Mouse (Mus musculus): Measurements from ENCODE around the gene Exoc5. TPM values are rescaled to one million over a fixed set of nuclear protein-coding genes. Genes with fewer than 3 reads are reported as not detected.

The Exoc5 gene
- polyA plus RNA-seq, 1 experiment, result 103 TPM

GRCm38 (mm10) chr14:49008399-49009189, 57.9 kb downstream of the Exoc5 start:
- no peak overlapping the region for H3K27ac ChIP-seq (ENCODE audit: insufficient read depth, low read length)
- TF ChIP-seq POLR2A (IDR thresholded peaks at IDR 0.05; ENCODE audit: low read depth, low read length), result no peak
- no peak for TF ChIP-seq CTCF (IDR thresholded peaks at IDR 0.05; ENCODE audit: borderline replicate concordance, insufficient read depth, low read length)
- H3K4me1 ChIP-seq (ENCODE audit: control insufficient read depth, insufficient read depth, low read length), result no peaks in the 10 kb centered on the region
- H3K4me3 ChIP-seq (ENCODE audit: insufficient read depth, low read length), result no peak overlapping the region

DNA sequence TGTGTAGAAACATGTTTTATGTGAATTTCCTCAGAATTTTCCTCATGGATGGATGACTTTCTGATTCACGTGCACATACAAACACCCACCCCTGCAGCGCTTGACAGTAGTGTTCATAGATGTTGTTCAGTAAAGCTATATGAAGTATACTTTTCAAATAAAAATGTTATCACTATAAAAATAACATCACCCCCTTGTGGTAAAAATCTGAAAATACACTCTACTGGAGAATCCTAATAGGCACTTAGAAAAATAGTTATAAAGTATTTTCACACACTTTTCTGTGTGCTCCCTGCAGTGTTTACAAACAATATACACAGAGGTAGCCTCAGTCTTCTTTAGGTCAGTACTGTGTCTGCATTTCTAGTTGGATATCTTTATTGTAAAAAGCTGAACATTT, 58.5 kb downstream of the Exoc5 start:
- TF ChIP-seq POLR2A (IDR thresholded peaks at IDR 0.05; ENCODE audit: low read depth, low read length) (no peak), CTCF (IDR thresholded peaks at IDR 0.05; ENCODE audit: borderline replicate concordance, insufficient read depth, low read length) (no peak)
- no peak overlapping the region for H3K27ac ChIP-seq (ENCODE audit: insufficient read depth, low read length)
- H3K4me1 ChIP-seq (ENCODE audit: control insufficient read depth, insufficient read depth, low read length), result no peaks in the 10 kb centered on the region
- H3K4me3 ChIP-seq (ENCODE audit: insufficient read depth, low read length), result no peak overlapping the region

- H3K27ac ChIP-seq (ENCODE audit: insufficient read depth, low read length), result no peak overlapping the region
- no peak for TF ChIP-seq POLR2A (IDR thresholded peaks at IDR 0.05; ENCODE audit: low read depth, low read length)
- TF ChIP-seq CTCF (IDR thresholded peaks at IDR 0.05; ENCODE audit: borderline replicate concordance, insufficient read depth, low read length), result no peak
- no peaks in the 10 kb centered on the region for H3K4me1 ChIP-seq (ENCODE audit: control insufficient read depth, insufficient read depth, low read length)
- no peak overlapping the region for H3K4me3 ChIP-seq (ENCODE audit: insufficient read depth, low read length)
Measured at GRCm38 (mm10) chr14:49001655-49002054, 64.8 kb downstream of the Exoc5 start.

- no peaks in the 10 kb centered on the region for H3K4me1 ChIP-seq (ENCODE audit: control insufficient read depth, insufficient read depth, low read length)
- TF ChIP-seq CTCF (IDR thresholded peaks at IDR 0.05; ENCODE audit: borderline replicate concordance, insufficient read depth, low read length), result no peak
- no peak for TF ChIP-seq POLR2A (IDR thresholded peaks at IDR 0.05; ENCODE audit: low read depth, low read length)
- no peak overlapping the region for H3K27ac ChIP-seq (ENCODE audit: insufficient read depth, low read length)
- no peak overlapping the region for H3K4me3 ChIP-seq (ENCODE audit: insufficient read depth, low read length)
Measured at GRCm38 (mm10) chr14:48998795-48999194, 67.7 kb downstream of the Exoc5 start.

DNA sequence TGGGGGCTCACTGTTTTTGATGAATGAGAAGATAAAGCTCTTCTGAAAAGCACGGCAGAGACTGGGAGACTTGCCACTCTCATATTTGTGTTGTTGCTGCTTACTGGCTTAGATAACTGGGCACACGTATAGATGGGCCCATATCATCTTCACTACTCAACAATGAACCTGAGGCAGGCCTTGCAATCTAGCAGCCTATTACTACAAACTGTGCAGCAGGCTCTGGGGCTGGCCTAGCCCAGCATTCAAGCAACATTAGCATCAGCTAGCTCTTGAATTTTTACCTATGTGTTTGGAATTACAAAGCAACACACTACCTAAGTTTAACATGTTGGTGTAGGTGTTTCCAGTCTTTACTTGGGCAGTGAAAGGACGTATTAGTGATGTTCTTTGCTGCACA, 72.6 kb downstream of the Exoc5 start:
- no peak for TF ChIP-seq CTCF (IDR thresholded peaks at IDR 0.05; ENCODE audit: borderline replicate concordance, insufficient read depth, low read length)
- no peak for TF ChIP-seq POLR2A (IDR thresholded peaks at IDR 0.05; ENCODE audit: low read depth, low read length)
- Histone ChIP-seq H3K4me3 (ENCODE audit: insufficient read depth, low read length) (no peak overlapping the region), H3K4me1 (ENCODE audit: control insufficient read depth, insufficient read depth, low read length) (no peaks in the 10 kb centered on the region), H3K27ac (ENCODE audit: insufficient read depth, low read length) (no peak overlapping the region)

GRCm38 (mm10) chr14:48992070-48992580, 74.3 kb downstream of the Exoc5 start:
- Histone ChIP-seq H3K4me1 (ENCODE audit: control insufficient read depth, insufficient read depth, low read length) (no peaks in the 10 kb centered on the region), H3K27ac (ENCODE audit: insufficient read depth, low read length) (no peak overlapping the region), H3K4me3 (ENCODE audit: insufficient read depth, low read length) (no peak overlapping the region)
- TF ChIP-seq POLR2A (IDR thresholded peaks at IDR 0.05; ENCODE audit: low read depth, low read length) (no peak), CTCF (IDR thresholded peaks at IDR 0.05; ENCODE audit: borderline replicate concordance, insufficient read depth, low read length) (no peak)

DNA sequence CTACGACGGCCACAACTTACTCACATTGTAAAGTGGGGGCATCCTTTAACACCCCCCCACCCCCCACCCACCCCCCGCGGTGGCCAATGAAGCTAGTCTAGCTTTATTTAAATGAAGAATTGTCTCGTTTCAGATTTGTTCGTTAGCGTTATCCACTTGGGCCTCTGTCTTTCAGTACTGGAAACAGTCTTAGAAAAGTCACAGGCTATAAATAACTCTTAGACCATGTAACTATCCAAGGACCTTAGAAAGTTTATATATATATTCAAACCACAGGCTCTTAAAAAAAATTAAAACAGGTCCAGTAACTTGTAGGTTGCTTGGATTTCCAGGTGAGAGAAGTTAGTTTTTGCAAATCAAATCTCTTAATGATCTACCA, 75.3 kb downstream of the Exoc5 start:
- Histone ChIP-seq H3K27ac (ENCODE audit: insufficient read depth, low read length) (no peak overlapping the region), H3K4me1 (ENCODE audit: control insufficient read depth, insufficient read depth, low read length) (no peaks in the 10 kb centered on the region), H3K4me3 (ENCODE audit: insufficient read depth, low read length) (no peak overlapping the region)
- TF ChIP-seq CTCF (IDR thresholded peaks at IDR 0.05; ENCODE audit: borderline replicate concordance, insufficient read depth, low read length) (no peak), POLR2A (IDR thresholded peaks at IDR 0.05; ENCODE audit: low read depth, low read length) (no peak)

GRCm38 (mm10) chr14:48990471-48991143, 75.8 kb downstream of the Exoc5 start:
- Histone ChIP-seq H3K4me3 (ENCODE audit: insufficient read depth, low read length) (no peak overlapping the region), H3K4me1 (ENCODE audit: control insufficient read depth, insufficient read depth, low read length) (no peaks in the 10 kb centered on the region), H3K27ac (ENCODE audit: insufficient read depth, low read length) (no peak overlapping the region)
- no peak for TF ChIP-seq POLR2A (IDR thresholded peaks at IDR 0.05; ENCODE audit: low read depth, low read length)
- peak; percentile 47; the same call in 1 of the 2 replicates for TF ChIP-seq CTCF (IDR thresholded peaks at IDR 0.05; ENCODE audit: borderline replicate concordance, insufficient read depth, low read length)

DNA sequence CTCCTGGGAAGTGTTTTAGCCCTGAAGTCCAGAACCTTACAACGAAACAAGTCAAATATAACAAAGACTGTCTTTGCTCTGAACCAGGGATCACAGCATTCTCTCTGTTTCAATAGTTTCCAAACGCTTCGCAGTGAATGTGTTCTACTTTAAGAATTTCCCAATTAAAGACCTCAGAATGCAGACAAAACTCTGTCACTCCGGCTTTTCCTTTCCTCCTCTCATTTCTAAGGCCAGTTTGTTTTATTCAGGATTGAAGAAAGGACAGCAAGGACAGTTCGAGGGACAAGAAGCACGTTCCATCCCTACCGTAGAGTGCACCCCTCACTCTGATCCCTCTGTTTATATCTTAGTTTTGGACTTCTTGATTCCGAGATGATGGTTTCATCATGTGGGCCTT, 76.6 kb downstream of the Exoc5 start:
- Histone ChIP-seq H3K27ac (ENCODE audit: insufficient read depth, low read length) (no peak overlapping the region), H3K4me3 (ENCODE audit: insufficient read depth, low read length) (no peak overlapping the region), H3K4me1 (ENCODE audit: control insufficient read depth, insufficient read depth, low read length) (no peaks in the 10 kb centered on the region)
- TF ChIP-seq CTCF (IDR thresholded peaks at IDR 0.05; ENCODE audit: borderline replicate concordance, insufficient read depth, low read length), result no peak
- no peak for TF ChIP-seq POLR2A (IDR thresholded peaks at IDR 0.05; ENCODE audit: low read depth, low read length)

GRCm38 (mm10) chr14:48986231-48986630, 80.2 kb downstream of the Exoc5 start:
- H3K4me3 ChIP-seq (ENCODE audit: insufficient read depth, low read length), result no peak overlapping the region
- no peak overlapping the region for H3K27ac ChIP-seq (ENCODE audit: insufficient read depth, low read length)
- no peak for TF ChIP-seq POLR2A (IDR thresholded peaks at IDR 0.05; ENCODE audit: low read depth, low read length)
- no peak for TF ChIP-seq CTCF (IDR thresholded peaks at IDR 0.05; ENCODE audit: borderline replicate concordance, insufficient read depth, low read length)
- no peaks in the 10 kb centered on the region for H3K4me1 ChIP-seq (ENCODE audit: control insufficient read depth, insufficient read depth, low read length)
